Mouse (Mus musculus) intestine, embryonic 16.5 days (tissue): ENCODE data around the gene Urm1. TPM values are rescaled to one million over a fixed set of nuclear protein-coding genes. Genes with fewer than 3 reads are reported as not detected.

Experiments used
- ATAC-seq: fragments of 200-750 bp; cut with Nextera tagmentation; 2 replicates; pipeline ENCODE4 v1.8.0; 2017; ENCODE audit warnings: moderate TSS enrichment, moderate library complexity
- H3K27ac ChIP-seq: fragments of 300-500 bp; sonication (generic); 2 replicates; pipeline ENCODE4 v1.5.1; 2014; ENCODE audit warnings: mild to moderate bottlenecking, low read length
- H3K27me3 ChIP-seq: fragments of 300-500 bp; sonication (generic); replicated peaks from 2 replicates; pipeline ENCODE4 v1.6.1; 2014; ENCODE audit warnings: low read length, control low read depth, mixed read lengths; ENCODE audit not compliant: control insufficient read depth, insufficient read depth
- H3K36me3 ChIP-seq: fragments of 300-500 bp; sonication (generic); 2 replicates; pipeline ENCODE4 v1.6.1; 2014; ENCODE audit warnings: low read length, control low read depth; ENCODE audit not compliant: control insufficient read depth, insufficient read depth
- H3K4me1 ChIP-seq: fragments of 300-500 bp; sonication (generic); 2 replicates; pipeline ENCODE4 v1.6.1; 2014; ENCODE audit warnings: low read length, control low read depth, mixed read lengths; ENCODE audit not compliant: control insufficient read depth, insufficient read depth
- H3K4me2 ChIP-seq: fragments of 300-500 bp; sonication (generic); 2 replicates; pipeline ENCODE4 v1.6.1; 2014; ENCODE audit warnings: low read depth, low read length, control low read depth
- H3K4me3 ChIP-seq: fragments of 300-500 bp; sonication (generic); 2 replicates; pipeline ENCODE4 v1.5.1; 2014; ENCODE audit warnings: mild to moderate bottlenecking, low read length
- H3K9ac ChIP-seq: fragments of 300-500 bp; sonication (generic); 2 replicates; pipeline ENCODE4 v1.6.1; 2014; ENCODE audit warnings: low read depth, low read length
- H3K9me3 ChIP-seq: fragments of 300-500 bp; sonication (generic); 2 replicates; pipeline ENCODE4 v1.6.1; 2016; ENCODE audit warnings: low read length, control low read depth; ENCODE audit not compliant: control insufficient read depth
- WGBS: fragments of 180-500 bp; shearing (Covaris S2); extraction: QIAGEN DNeasy Blood & Tissue Kit; methylation state at CpG from one replicate; pipeline ENCODE4 v1.1.7; 2014; 5-methylcytosine and 5-hydroxymethylcytosine counted together
- polyA plus RNA-seq: library from polyadenylated mRNA; unstranded; fragments of >200 nt; fragmentation: Nextera tagmentation; extraction: Ambion mirVana; gene quantifications from 2 replicates; pipeline ENCODE4 v1.2.1, GENCODE M21; 2015

Urm1 gene
- polyA plus RNA-seq, 1 experiment from 2014 or later, result 30.7 TPM

DNA sequence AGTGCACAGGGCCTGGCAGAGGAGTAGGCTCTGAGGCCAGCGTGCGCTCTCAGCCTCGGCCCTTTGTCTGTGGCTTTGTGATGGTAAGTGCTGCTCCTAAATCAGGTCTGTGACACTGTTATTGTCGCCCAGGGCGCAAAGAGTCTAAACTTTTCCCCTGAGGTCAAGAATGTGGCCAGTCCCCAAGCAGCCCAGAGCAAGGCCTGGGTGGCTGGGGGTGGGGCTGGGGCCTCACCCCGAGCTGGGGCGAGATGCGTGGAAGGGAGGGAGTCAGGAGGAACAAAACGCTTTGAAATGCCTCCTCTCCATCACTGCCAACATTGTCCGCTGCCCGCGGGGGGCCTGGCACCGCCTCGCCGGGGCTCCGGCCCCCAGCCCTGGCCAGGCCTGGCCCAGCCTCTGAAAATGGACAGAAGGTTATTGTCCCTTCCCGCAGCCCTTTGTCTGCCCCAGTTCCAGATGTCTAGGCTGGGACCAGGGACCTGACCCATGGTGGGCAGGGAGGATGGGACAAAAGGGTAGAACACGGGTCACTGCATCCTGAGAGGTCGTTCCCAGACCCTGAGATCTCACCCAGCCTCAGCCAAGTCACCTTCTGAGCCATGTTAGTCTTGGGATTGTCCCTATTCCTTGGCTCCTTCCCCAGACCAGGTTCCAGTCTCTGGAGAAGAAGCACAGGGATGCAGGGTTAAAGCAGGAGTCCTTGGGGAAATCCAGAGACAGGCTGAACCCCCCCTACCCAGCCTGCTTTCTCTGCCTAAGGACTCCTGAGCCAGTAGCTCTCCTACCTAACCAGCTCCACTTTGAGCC is 36.8 kb downstream of the Urm1 start:
- Histone ChIP-seq H3K36me3 (no peaks in the 10 kb centered on the region), H3K27me3 (no peaks in the 10 kb centered on the region; the same call in 1 of the 2 replicates), H3K4me3 (no peak overlapping the region), H3K4me2 (no peak overlapping the region), H3K27ac (no peak overlapping the region), H3K9ac (peak overlapping the region; percentile 10; the same call in 1 of the 2 replicates), H3K4me1 (peaks cover 3% of the 10 kb centered on the region; the same call in 1 of the 2 replicates), H3K9me3 (no peaks in the 10 kb centered on the region)
- 30% methylated on average over 19 of the region's 19 CpGs for WGBS
- no peak for ATAC-seq

DNA sequence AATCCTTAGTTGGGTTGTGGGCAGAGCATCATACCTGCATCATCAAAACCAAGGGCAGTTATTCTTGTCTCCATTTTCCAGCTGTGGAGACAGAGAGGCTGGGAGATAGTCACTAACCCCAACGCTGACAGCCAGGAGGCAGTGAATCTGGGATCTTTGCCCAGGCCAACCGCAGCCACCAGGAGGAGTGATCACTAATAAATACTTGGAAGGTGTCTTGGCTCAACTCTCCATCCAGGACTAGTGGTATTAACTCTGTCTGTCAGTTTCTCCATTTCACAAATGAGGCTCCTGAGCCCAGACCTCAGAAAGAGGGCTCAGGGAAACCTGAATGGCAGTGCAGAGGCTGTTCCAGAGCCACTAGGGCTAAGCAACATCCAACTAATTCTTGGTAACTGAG is 37.5 kb downstream of the Urm1 start:
- H3K4me1 ChIP-seq, result peaks cover 3% of the 10 kb centered on the region; the same call in 1 of the 2 replicates
- H3K9ac ChIP-seq, result no peak overlapping the region
- H3K27me3 ChIP-seq, result no peaks in the 10 kb centered on the region; the same call in 1 of the 2 replicates
- no peak overlapping the region for H3K4me2 ChIP-seq
- no peak for ATAC-seq
- H3K27ac ChIP-seq, result no peak overlapping the region
- no peak overlapping the region for H3K4me3 ChIP-seq
- no peaks in the 10 kb centered on the region for H3K9me3 ChIP-seq
- WGBS, result 28% methylated on average over 2 of the region's 2 CpGs
- no peaks in the 10 kb centered on the region for H3K36me3 ChIP-seq

DNA sequence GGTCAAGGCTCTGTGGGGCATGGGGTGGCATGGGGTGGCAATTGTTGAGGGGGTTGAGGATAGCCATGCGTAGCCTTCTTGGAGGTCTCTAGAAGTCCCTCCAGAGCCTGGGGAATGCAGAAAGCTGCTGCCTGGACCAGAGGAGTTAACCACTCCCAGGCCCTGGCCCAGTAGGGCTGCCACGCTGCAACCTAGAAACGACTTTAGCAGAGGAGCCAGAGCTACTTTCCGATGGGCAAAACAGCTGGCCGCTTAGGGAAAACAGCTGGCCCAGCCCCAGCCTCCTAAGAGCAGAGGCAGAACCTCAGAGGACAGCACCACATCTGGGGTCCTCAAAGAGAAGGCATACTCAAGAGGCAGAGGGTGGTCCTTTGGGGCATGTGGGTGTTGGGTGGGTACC is 38.1 kb downstream of the Urm1 start:
- Histone ChIP-seq H3K27me3 (no peaks in the 10 kb centered on the region; the same call in 1 of the 2 replicates), H3K4me2 (no peak overlapping the region), H3K9ac (no peak overlapping the region), H3K36me3 (no peaks in the 10 kb centered on the region), H3K4me1 (peaks cover 3% of the 10 kb centered on the region; the same call in 1 of the 2 replicates), H3K27ac (no peak overlapping the region), H3K4me3 (no peak overlapping the region), H3K9me3 (no peaks in the 10 kb centered on the region)
- 70% methylated on average over 5 of the region's 5 CpGs for WGBS
- no peak for ATAC-seq

DNA sequence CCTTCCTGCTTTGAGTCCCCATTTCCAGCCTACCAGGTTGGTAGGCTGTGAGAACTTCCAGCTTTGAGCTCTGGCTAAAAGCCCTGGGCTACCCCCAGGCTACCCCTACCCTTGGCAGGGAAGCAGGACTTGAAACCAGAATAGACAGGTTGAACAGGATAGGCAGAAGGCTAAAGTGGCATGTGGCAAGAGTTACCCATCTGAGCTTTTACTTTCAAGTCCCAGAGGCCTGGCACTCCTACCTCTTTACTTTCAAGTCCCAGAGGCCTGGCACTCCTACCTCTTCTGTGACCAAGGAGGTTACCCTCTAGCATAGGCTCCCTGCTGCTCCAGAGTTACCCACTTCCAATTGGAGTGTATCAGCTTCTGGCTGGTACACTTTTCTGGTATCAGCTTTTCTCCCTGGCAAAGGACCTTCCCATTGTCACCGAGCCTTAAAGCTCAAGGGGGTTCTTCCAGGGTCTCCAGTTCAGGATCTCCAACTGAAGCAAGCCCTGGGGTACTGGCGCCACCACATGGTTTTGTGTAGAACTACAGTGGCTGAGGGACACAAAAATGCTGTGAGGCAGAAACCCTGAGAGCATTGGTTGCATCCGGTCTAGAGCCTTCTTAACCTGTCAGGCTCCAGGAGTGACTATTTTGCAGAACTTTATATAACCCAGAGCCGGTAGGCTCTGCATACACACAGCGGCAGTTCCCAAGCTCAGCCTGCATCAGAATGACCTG is 39.0 kb downstream of the Urm1 start:
- Histone ChIP-seq H3K9ac (no peak overlapping the region), H3K27me3 (no peaks in the 10 kb centered on the region; the same call in 1 of the 2 replicates)
- 5% methylated on average over 5 of the region's 5 CpGs for WGBS

DNA sequence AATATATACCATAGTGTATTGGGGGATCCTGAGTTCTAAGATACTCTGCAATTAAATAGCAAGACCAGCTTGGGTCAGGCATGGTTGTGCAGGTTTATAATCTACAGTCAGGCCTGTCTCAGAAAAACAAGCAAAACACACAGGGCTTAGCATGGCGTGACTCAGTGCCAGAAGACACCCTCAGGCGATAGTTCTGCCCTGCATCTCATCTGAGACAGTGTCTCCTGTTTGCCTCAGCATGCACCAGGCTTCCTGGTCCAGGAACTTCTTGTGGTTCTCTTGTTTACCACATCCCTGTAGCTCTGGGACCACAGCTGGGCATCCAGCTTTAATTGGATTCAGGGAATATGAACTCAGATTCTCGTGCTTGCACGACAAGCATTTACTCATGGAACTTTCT is 45.2 kb downstream of the Urm1 start:
- WGBS, result 76% methylated on average over 4 of the region's 4 CpGs
- Histone ChIP-seq H3K4me2 (no peak overlapping the region), H3K9me3 (no peaks in the 10 kb centered on the region), H3K36me3 (no peaks in the 10 kb centered on the region), H3K4me1 (peaks cover 3% of the 10 kb centered on the region; the same call in 1 of the 2 replicates), H3K4me3 (no peak overlapping the region), H3K27me3 (no peaks in the 10 kb centered on the region), H3K27ac (no peak overlapping the region), H3K9ac (no peak overlapping the region)
- no peak for ATAC-seq

More for the DNA sequence above, 39.0 kb downstream of the Urm1 start:
- no peak overlapping the region for H3K4me3 ChIP-seq
- H3K4me1 ChIP-seq, result peaks cover 3% of the 10 kb centered on the region; the same call in 1 of the 2 replicates
- H3K36me3 ChIP-seq, result no peaks in the 10 kb centered on the region
- H3K27ac ChIP-seq, result no peak overlapping the region
- H3K9me3 ChIP-seq, result no peaks in the 10 kb centered on the region
- no peak for ATAC-seq
- no peak overlapping the region for H3K4me2 ChIP-seq

DNA sequence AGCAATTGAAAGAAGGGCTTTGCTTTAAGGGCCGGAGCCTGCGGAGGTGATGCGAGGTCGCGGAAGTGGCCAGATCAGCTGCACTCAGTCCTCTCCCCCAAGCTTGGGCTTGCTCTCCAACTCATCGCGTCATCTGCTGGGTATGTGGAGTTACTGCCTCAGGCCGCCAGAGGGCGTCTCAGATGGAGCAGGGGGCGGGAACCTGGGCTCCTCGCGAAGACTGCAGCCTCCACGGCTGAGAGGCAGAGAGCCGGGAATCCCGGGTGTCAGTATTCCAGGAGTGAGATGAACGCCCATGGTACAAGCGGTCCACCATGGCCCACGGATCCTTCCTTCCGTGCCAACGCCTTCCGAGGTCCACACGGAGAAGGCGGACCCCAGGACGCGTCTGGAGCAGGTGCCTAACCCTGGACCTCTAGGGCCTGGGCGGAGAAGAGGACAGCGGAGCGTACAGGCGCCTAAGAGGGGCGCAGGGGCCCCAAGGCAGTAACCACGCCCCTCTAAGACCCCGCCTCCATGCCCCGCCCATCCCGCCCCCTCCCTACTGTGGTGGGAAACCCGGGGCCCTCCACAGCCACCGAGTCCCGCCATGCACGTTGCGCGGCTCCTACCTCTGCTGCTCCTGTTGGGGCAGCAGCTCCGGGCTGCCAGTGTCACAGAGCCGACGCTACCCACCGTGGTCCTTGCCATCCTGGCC is 49.2 kb downstream of the Urm1 start, which contains the start of gene Cercam:
Gene Cercam, plus strand, starts transcription at position 216 of the 697 bp plus-strand sequence.
- ATAC-seq, result peak; percentile 90
- peak within 1 kb of the TSS; percentile 89 for H3K4me2 ChIP-seq
- H3K36me3 ChIP-seq, result no peaks in the 10 kb centered on the region
- no peaks in the 10 kb centered on the region for H3K9me3 ChIP-seq
- H3K9ac ChIP-seq, result peak within 1 kb of the TSS; percentile 71
- H3K27me3 ChIP-seq, result no peaks in the 10 kb centered on the region
- H3K27ac ChIP-seq, result peak within 1 kb of the TSS; percentile 78
- under 1% methylated on average over 44 of the region's 44 CpGs for WGBS
- H3K4me1 ChIP-seq, result peaks cover 7% of the 10 kb centered on the region; the same call in 1 of the 2 replicates
- H3K4me3 ChIP-seq, result peak within 1 kb of the TSS; percentile 60

DNA sequence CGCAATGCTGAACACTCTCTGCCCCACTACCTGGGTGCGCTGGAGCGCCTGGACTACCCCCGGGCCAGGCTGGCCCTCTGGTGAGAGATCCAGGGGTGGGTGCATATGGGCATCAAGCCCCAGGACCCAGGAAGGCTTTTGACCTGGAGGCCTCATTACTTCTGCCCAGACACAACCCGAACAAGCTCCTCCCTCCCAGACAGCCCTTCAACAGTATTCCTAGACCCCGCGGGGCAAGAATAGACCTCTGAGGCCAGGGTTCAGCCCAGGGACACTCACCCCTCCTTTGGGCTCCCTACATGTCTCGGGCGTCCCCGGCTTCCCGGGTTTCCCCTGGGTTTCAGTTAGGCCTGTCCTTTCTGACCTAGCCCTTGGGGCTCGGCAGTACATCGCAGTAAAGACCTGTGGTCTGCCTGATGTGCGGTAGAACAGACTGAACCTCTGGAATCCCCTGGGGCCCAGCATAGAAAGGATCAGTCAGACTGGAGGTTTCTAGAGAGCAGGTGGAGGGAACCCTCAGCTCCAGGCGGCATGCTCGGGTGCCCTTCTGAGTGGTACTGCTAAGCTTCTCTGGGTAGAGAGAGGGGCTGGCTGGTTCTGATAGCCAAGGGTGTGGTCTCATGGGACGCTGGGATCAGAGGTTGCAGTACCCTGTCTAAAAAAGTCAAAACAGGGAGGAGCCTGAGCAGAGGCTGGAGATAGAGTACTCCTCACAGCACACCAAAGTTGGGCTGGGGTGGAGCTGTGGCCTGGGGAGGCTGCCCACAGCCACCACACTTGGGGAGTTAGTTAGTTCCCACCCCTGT is 50.0 kb downstream of the Urm1 start:
- Histone ChIP-seq H3K36me3 (no peaks in the 10 kb centered on the region), H3K9ac (peak overlapping the region; percentile 71)
- ATAC-seq, result peak; percentile 68

DNA sequence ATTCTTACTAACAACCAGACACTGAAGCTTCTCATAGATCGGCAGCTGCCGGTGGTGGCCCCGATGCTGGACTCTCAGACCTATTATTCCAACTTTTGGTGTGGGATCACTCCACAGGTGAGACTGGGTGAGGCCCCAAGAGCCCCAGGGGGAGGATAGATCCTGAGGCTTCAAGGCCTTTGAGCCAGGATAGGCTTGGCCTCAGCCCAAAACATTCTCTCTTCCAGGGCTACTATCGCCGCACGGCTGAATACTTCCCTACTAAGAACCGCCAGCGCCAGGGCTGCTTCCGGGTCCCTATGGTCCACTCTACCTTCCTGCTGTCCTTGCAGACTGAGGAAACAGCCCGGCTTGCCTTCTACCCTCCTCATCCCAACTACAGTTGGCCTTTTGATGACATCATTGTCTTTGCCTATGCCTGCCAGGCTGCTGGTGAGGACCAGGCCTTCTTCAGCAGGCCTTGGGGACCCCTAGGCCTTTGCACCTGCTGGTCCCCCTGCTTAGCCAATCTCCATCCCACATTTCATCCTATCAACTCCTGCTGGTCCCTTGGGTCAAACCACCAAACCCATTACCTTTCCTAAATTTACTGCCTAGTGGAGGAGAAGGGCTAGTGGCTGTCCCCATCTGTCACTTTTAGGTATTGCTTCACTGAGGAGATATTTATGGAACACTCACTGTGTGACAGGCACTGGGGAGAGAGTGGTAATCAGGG is 52.9 kb downstream of the Urm1 start:
- H3K4me3 ChIP-seq, result no peak overlapping the region
- no peaks in the 10 kb centered on the region for H3K9me3 ChIP-seq
- ATAC-seq, result no peak
- H3K36me3 ChIP-seq, result no peaks in the 10 kb centered on the region
- no peaks in the 10 kb centered on the region for H3K27me3 ChIP-seq
- no peak overlapping the region for H3K27ac ChIP-seq
- peaks cover 7% of the 10 kb centered on the region; the same call in 1 of the 2 replicates for H3K4me1 ChIP-seq
- no peak overlapping the region for H3K4me2 ChIP-seq
- WGBS, result 91% methylated on average over 10 of the region's 10 CpGs
- no peak overlapping the region for H3K9ac ChIP-seq

More for the DNA sequence above, 50.0 kb downstream of the Urm1 start:
- H3K4me3 ChIP-seq, result peak overlapping the region; percentile 60
- peak overlapping the region; percentile 78 for H3K27ac ChIP-seq
- WGBS, result 5% methylated on average over 17 of the region's 17 CpGs
- H3K4me1 ChIP-seq, result peaks cover 7% of the 10 kb centered on the region; the same call in 1 of the 2 replicates
- H3K4me2 ChIP-seq, result peak overlapping the region; percentile 89
- no peaks in the 10 kb centered on the region for H3K27me3 ChIP-seq
- H3K9me3 ChIP-seq, result no peaks in the 10 kb centered on the region
